Mouse (Mus musculus): ENCODE measurements around the gene Dlat.
"Not testable (repeated sequence)": the region's sequence is repeated elsewhere in the genome, so short reads cannot be mapped to it uniquely, and the experiment has no call there.

The Dlat gene

DNA sequence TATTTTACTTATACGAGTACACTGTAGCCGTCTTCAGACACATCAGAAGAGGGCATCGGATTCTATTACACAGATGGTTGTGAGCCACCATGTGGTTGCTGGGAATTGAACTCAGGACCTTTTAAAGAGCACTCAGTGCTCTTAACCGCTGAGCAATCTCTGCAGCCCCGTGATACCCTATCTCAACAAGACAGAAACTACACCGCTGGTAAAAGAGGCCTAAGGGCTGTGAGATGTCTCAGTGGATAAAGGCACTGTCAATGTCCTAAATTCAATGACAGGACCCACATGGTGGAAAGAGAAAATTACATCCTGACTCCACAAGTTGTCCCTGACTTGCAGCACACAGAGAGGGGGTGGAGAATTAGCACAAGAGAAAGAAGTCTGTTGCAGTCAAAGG lies 6.9 kb upstream of the Dlat start:
- in situ Hi-C loops (cut with MboI; ENCODE audit: unreplicated experiment in 2 of 2): no loop called here

DNA sequence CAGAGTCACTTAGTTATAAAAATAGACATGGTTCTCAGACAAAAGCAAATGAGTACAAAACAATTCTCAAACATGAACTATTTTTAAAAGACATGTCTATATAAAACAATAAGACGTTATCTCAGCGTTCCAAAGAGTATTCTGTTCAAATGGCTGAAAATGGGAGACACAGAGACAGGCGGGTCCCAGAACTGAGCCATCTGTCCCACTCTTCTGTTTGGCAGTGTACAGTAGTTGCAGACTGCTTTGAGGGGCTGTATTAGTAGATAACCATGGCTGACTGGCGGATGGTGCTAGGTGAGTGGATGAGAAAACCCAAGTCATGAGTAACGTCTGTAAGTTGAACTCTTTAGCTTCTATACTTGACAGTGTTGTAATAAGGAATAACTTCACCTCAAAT lies 5.2 kb upstream of the Dlat start:
- in situ Hi-C loops (cut with MboI; ENCODE audit: unreplicated experiment in 2 of 2): loop anchor here in 1 of 2 experiments (5.0 kb wide), 2 partner anchors 63 to 143 kb away; partner anchors contain the start of genes Sdhd and Timm8b

DNA sequence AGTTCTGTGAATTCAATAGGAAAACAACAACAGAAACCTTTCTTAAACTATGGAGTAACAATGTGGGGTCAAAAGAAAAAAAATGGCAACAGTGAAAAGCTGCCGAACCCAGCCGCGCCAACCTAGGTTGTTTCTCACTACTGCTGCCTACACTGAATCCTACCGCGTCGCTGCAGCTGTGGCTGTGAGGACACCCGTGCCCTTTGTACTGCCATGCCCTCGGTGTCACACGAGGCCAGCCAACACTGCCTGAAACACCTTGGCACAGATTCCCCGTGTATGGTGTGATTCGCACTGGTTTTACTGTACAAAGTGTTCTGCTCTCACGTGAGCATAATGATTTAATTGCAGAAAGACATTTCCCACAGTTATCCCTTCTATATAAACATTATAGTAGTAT lies 851 bp upstream of the Dlat start:
- in situ Hi-C loops (cut with MboI; ENCODE audit: unreplicated experiment in 2 of 2): loop anchor here in 1 of 2 experiments (5.0 kb wide), 2 partner anchors 58 to 138 kb away; partner anchors contain the start of genes Sdhd and Timm8b

DNA sequence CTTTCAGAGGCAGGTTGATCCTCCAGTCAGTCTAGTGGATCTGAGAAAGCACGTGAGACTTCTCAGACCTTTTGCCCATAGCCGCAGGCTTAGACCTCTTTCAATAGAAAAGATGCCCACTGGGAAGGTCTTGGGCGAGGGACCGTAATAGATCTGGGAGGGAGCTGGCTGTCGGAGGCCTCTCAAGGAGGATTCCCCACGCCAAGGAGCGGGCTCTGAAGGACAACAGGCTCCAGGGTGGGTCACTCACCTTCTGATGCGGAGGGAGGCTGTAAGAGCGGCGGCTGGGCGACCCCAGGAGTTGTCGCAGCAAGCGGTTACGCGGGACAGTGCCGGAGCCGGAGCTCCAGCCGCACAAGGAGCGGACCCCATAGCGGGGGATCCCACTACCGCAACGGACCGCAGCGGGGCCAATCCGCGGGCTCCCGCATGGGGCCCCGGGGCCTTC lies 615 bp downstream of the Dlat start:
- in situ Hi-C loops (cut with MboI; ENCODE audit: unreplicated experiment in 2 of 2): loop anchor here in 1 of 2 experiments (5.0 kb wide), 1 partner anchor 57 kb away; the partner anchor contains the start of genes Sdhd and Timm8b

DNA sequence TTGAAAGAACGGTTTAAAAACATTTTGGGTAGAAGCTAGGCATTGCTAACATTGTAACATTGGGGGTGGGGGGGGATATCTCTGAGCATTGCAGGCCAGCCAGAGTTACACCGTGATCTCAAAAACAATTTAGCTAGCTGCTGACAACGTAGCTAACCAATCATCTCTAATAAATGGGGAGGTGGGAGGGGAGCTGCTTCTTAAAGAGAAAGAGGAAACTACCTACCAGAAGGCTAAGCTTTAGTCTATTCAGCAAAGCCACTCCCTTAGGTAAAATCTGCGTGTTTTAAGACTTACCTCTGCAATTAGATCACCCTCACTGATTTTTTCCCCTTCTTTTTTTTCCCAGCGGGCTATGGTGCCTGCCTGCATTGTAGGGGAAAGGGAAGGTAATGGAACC lies 1.2 kb downstream of the Dlat start:
- in situ Hi-C loops (cut with MboI; ENCODE audit: unreplicated experiment in 2 of 2): loop anchor here in 1 of 2 experiments (5.0 kb wide), 1 partner anchor 56 kb away; the partner anchor contains the start of genes Sdhd and Timm8b

DNA sequence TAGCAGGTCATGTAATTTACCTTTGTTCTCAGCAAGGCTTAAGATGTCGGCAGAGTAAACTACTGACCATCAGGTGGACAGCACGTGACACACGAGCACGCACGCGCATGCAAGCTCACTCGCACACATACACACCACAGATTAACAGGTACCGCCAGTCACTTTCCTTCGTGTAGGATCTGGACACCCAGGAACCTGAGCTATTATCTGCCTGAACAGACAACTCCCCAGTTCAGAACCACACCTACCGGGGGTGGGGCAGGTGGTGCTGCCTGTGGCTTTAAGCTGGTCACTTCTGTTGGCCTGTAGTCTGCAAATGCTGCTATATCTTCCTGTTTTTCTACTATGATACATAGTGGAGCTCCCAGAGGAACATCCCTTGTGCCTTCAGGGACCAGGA lies 9.1 kb downstream of the Dlat start:
- in situ Hi-C loops (cut with MboI; ENCODE audit: unreplicated experiment in 2 of 2): no loop called here

DNA sequence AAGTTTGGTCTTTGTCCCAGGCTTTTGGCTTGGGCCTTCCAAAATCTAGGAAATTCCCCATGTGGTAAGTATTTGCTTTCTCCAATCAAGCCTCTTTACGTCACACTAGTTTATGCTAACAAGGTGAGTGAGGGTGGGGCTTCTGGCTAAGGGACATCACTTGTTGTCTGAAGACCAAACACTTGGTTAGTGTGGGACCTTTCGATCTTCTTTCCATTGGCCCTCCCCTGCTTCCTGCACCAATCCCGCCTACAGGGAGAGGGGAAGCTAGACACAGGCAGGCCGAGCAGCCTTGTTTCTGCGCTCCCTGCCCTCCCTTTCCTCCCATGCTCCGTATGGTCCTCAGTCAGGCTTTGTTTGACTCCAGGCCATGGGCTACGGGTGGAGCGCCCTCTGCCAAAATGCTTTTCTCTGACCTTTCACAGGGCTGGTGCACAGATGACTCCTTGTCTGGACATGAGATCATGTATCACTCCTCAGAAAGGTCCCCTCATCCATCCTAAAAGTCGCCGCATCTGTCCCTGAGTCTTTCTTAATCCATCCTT lies 12.7 kb downstream of the Dlat start:
- in situ Hi-C loops (cut with MboI; ENCODE audit: unreplicated experiment in 2 of 2): no loop called here

DNA sequence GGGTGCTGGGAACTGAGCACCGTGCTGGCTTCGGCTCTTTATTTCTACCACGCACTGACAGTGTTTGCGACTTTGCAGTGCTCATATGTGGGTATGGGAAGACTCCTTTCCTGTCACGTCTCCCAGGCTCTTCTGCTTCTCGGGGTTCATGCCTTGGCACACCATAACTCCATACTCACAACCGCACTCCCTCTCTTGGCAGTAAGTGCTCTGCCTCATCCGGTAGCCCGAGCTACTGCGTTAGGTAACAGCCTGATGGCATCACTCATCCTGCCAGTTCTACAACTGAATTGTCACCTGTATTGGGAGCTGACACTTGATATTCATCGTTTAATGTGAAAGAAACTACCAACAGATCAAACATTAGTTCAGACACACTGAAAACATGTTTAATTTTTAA lies 25.3 kb downstream of the Dlat start:
- in situ Hi-C loops (cut with MboI; ENCODE audit: unreplicated experiment in 2 of 2): no loop called here

DNA sequence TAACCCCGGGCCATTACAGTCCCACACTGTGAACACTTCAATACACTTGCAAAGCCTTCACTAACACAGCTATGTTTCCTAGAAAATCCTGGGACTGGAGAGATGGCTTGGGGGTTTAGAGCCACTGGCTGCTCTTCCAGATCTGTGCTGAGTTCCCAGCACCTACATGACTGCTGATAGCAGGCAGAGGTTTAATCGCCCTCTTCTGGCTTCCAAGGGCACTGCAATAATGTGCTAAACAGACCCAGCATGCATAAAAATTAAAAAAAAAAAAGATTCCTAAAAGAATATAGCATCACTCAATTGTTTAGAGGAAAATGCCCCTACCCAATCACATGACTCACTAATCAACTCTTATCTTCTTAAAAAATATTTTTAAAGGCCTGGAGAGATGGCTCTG lies 26.5 kb downstream of the Dlat start:
- in situ Hi-C loops (cut with MboI; ENCODE audit: unreplicated experiment in 2 of 2): no loop called here

DNA sequence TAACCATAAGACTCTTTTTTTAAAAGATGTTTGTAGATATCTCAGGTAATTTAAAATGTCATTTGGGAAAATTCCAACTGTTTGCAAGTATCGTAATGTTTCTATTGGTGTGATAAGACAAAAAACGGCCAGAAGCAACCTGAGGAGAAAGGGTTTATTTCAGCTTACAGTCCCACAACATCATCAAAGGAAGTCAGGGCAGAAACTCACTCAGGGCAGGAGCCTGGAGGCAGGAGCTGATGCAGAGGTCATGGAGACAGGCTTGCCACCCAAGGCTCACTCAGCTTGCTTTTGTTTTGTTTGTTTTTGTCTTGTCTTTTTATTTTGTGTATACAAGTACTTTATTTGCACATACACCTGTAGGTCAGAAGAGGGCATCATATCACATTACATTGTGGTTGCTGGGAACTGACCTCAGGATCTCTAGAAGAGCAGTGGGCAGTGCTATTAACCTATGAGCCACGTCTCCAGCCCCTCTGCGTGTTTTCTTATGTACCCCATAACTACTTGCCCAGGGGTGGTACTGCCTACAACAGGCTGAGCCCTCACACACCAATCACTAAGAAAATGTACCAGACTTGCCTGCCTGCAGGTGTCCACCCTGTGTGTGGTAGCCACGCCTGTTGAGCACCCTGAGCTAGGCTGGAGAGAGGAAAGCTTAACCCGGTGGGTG lies 27.4 kb downstream of the Dlat start:
- in situ Hi-C loops (cut with MboI; ENCODE audit: unreplicated experiment in 2 of 2): no loop called here

DNA sequence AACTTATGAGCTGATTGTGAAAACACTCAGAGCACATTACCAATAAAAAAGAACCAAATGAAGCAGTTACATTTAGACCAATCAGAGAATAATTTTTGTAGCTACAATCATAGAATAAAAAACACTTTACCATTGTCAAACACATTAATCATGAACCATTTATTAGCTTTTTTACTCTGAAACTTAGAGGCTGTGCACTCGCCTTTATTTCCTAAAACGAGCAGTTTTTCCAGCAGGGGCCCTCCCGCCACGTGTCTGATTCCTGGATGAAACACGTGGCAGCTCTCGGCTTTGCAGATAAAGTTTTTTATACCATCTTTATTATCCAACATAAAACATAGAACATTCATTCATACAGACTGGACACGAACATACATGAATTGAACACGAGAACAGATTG lies 28.7 kb downstream of the Dlat start:
- in situ Hi-C loops (cut with MboI; ENCODE audit: unreplicated experiment in 2 of 2): not testable (repeated sequence)

DNA sequence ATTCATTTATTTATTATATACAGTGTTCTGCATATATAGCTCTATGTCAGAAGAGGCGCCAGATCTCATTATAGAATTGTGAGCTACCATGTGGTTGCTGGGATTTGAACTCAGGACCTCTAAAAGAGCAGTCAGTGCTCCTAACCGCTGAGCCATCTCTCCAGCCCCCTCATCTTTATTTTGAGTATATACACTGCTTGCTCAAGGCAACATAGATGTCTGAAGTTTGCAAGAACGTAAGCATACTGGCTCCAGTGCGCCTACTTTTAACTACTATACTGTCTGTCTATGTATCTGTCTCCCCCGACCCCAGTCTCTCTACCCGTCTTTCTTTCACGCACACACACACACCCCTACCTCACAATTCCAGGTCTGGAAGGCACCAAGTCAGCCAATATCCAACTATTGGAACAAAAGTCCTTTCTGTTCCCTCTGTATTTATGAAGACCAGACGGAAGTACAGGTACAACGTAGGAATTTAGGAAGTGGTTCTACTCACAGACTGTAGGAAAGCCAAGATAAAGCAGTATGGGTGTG lies 41.7 kb downstream of the Dlat start:
- in situ Hi-C loops (cut with MboI; ENCODE audit: unreplicated experiment in 2 of 2): loop anchor here in 1 of 2 experiments (25.0 kb wide), 1 partner anchor 144 kb away; the partner anchor contains the start of genes Cryab, Fdxacb1 and Hspb2

DNA sequence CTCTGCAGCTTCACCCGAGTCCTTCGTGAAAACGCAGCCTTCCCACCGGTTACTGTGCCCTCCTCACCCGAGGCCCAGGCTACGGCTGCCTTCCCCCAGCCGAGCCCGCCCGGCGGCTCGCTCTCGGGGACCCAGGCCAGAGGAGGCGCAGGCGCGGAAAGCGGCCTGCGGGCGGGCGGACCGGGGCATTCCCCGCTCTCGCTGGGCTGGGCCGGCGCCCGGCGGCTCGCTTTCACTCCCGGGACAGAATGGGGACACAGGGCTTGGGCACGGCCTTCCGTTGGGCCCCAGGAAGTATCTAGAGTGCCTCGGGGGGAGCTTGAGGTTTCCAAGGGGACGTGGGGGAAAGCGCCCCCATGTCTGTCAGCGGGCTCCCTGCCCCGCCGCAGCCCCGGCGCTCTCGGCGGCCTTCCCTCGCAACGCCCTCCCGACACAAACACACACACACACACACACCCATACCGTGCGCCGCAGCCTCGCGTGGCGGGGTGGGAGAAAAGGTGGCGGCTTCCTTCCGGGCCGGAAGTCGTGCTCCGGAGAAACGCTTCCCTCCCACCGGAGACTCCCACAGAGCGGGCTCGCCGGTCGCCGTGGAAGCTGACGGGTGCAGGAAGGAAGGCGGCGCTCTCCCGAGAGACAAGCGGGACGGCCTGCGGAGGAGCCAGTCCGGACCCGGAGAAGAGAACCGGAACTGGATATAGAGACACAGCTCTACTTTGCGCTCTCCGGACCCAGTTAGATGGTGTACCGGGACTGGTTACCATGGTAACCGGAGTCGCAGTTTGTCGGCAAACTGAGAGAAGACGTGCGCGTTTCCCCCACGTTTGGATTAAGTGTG lies 42.6 kb downstream of the Dlat start, which contains the start of the genes Pih1d2 and Nkapd1:
Pih1d2 (plus strand) TSS at position 556 of the 838 bp plus-strand sequence.
Nkapd1 (minus strand) TSS at position 699 of the 838 bp plus-strand sequence.
- in situ Hi-C loops (cut with MboI; ENCODE audit: unreplicated experiment in 2 of 2): loop anchor here in 1 of 2 experiments (25.0 kb wide), 1 partner anchor 145 kb away; the partner anchor contains the start of genes Cryab, Fdxacb1 and Hspb2

DNA sequence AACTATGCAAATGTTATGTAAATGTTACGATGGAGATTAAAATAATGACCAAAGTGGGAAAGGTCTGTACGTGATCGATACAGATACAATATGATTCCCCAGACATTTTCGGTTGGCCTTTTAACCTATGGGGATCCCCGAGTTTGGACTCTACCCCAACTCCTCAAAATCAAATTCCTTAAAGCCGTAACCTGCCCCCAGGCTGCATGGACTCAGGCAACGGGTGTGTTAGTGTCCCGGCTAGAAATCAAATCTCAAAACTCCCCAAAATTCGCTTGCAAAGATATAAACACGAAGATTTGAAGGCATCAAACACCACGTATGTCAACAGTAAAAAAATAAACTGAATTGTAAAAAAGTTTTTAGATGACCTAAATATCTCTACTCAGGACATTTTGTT lies 43.4 kb downstream of the Dlat start:
- in situ Hi-C loops (cut with MboI; ENCODE audit: unreplicated experiment in 2 of 2): loop anchor here in 1 of 2 experiments (25.0 kb wide), 1 partner anchor 146 kb away; the partner anchor contains the start of genes Cryab, Fdxacb1 and Hspb2

DNA sequence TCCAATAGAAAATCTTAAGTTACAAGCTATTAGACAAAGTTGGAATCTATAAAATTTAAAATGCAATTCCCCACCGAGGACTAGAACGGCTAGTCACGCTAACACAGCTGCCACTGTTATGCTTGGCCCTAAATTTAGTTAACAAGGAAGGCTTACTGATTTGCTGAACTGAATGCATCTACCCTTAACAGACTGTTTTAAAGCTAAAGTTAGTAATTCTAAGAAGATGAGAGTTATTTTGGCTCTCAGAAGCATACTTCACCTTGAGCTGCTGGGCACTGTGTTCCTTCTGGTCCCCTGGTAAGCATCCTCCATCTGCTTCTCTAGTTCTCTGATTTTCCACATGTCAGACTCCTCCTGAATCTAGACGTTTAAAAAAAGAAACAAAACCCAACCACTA lies 47.5 kb downstream of the Dlat start:
- in situ Hi-C loops (cut with MboI; ENCODE audit: unreplicated experiment in 2 of 2): loop anchor here in 1 of 2 experiments (25.0 kb wide), 1 partner anchor 150 kb away; the partner anchor contains the start of genes Cryab, Fdxacb1 and Hspb2

DNA sequence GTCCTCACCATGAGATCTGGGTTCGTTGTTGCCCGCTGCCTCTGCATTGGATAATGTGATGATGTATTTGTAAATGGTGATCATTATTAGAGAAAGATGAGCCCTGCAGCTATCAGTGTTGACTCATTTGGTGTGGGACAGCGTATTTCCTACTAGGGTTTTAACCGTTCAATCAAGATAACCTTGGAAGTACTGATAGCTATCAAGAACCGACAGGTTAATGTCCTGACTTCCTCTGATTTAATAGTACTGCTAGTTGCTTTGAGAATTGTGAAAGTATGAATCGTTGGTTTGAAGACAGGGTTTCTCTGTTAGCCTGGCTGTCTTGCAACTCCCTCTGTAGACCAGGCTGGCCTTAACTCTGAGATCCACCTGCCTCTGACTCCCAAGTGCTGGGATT lies 55.2 kb downstream of the Dlat start:
- in situ Hi-C loops (cut with MboI; ENCODE audit: unreplicated experiment in 2 of 2): loop anchor here (5.0 to 25.0 kb wide), 4 partner anchors 53 to 170 kb away; partner anchors contain the start of genes 1110032A03Rik (in 1 of the 2), Alg9 (in 1 of the 2), Cryab (in 1 of the 2) and Dlat (in 1 of the 2)

DNA sequence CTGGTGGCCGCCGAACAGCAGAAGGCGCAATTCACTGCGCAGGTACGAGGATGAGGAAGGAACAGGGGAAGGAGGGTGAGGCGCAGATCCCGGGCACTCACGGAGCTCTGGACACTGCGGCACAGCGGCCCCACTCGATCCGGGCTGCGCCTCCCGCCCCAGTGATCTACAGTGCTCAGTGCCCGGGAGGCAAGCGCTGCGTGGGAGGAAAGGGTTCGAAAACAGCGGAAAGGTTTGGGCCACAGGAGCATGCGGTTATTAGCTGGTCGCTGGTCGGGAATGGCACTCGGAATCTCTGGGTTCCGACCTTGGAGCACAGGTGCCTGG lies 55.6 kb downstream of the Dlat start:
- in situ Hi-C loops (cut with MboI; ENCODE audit: unreplicated experiment in 2 of 2): loop anchor here (5.0 to 25.0 kb wide), 4 partner anchors 53 to 171 kb away; partner anchors contain the start of genes 1110032A03Rik (in 1 of the 2), Alg9 (in 1 of the 2), Cryab (in 1 of the 2) and Dlat (in 1 of the 2)

DNA sequence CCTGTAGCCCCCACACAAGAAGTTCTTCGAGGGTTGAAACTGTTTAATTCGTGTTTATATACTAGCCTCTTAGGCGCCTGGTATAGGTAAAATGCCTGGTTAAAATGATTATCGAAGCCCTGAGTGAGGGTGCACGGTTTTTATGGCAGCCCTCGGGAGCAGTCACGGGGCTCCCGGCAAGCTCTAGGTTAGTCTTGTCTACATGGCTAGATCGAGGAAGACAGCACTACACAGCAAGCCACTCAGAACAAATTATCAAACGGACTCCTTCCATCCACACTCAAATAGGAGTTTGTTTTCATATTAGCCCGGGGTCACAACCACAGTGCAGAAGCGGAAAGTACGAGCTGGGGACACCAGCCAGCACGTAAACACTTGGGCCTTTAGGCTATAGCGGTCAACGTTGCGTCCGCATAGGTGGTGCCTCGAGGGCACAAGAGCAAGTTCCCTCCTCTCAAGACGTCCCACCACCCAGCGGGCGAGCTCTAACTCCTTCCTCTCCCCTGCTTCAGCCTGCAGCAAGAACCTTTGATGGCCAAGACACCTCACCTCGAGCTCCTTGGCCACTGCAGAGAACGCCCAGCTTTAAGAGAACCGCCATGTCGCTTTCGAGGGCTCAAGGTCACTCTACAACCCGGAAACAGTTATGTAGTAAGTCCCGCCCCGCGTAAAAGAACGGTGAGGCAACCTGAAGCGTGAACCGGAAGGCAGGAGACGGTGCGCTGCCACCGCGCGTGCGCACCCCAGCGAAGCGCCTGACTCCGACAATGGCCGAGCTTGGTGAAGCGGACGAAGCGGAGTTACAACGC lies 56.2 kb downstream of the Dlat start, which contains the start of the genes Sdhd and Timm8b:
Sdhd (minus strand) TSS at position 624 of the 809 bp plus-strand sequence.
Timm8b (plus strand) TSS at position 722 of the 809 bp plus-strand sequence.
- in situ Hi-C loops (cut with MboI; ENCODE audit: unreplicated experiment in 2 of 2): loop anchor here (5.0 to 25.0 kb wide), 4 partner anchors 54 to 171 kb away; partner anchors contain the start of genes 1110032A03Rik (in 1 of the 2), Alg9 (in 1 of the 2), Cryab (in 1 of the 2) and Dlat (in 1 of the 2)
